Mouse (Mus musculus) forebrain, embryonic 14.5 days (tissue): ENCODE measurements around the gene Lmbr1l. TPM values are rescaled to one million over a fixed set of nuclear protein-coding genes. Genes with fewer than 3 reads are reported as not detected.
"Not testable (repeated sequence)": the region's sequence is repeated elsewhere in the genome, so short reads cannot be mapped to it uniquely, and the experiment has no call there.

Experiments
- ATAC-seq: fragments of 200-750 bp; cut with Nextera tagmentation; 2 replicates; pipeline ENCODE4 v1.8.0; 2017; ENCODE audit warnings: mild to moderate bottlenecking, moderate library complexity
- DNase-seq: peaks from one replicate; pipeline ENCODE4 v3.0.0-alpha.2; 2015; ENCODE audit warnings: low spot score
- H3K27ac ChIP-seq: fragments of 300-500 bp; sonication (generic); 2 replicates; pipeline ENCODE4 v1.5.1; 2014; ENCODE audit warnings: low read depth, mild to moderate bottlenecking, control low read depth, low read length, moderate library complexity
- H3K27me3 ChIP-seq: fragments of 300-500 bp; sonication (generic); replicated peaks from 2 replicates; pipeline ENCODE4 v1.6.1; 2014; ENCODE audit warnings: low read length, control low read depth, mixed read lengths; ENCODE audit not compliant: control insufficient read depth, insufficient read depth
- H3K36me3 ChIP-seq: fragments of 300-500 bp; sonication (generic); 2 replicates; pipeline ENCODE4 v1.6.1; 2014; ENCODE audit warnings: low read length, control low read depth; ENCODE audit not compliant: control insufficient read depth, insufficient read depth
- H3K4me1 ChIP-seq: fragments of 300-500 bp; sonication (generic); 2 replicates; pipeline ENCODE4 v1.6.1; 2014; ENCODE audit warnings: antibody characterized with exemption, low read length, control low read depth; ENCODE audit not compliant: control insufficient read depth, insufficient read depth
- H3K4me2 ChIP-seq: fragments of 300-500 bp; sonication (generic); 2 replicates; pipeline ENCODE4 v1.6.1; 2014; ENCODE audit warnings: mild to moderate bottlenecking, control low read depth, low read length
- H3K4me3 ChIP-seq: fragments of 300-500 bp; sonication (generic); 2 replicates; pipeline ENCODE4 v1.5.1; 2014; ENCODE audit warnings: low read depth, low read length, control low read depth
- H3K9ac ChIP-seq: fragments of 300-500 bp; sonication (generic); 2 replicates; pipeline ENCODE4 v1.6.1; 2014; ENCODE audit warnings: mild to moderate bottlenecking, low read length, control low read depth, moderate library complexity
- H3K9me3 ChIP-seq: fragments of 300-500 bp; sonication (generic); replicated peaks from 2 replicates; pipeline ENCODE4 v1.6.1; 2016; ENCODE audit warnings: low read length, control low read depth, mixed read lengths; ENCODE audit not compliant: control insufficient read depth
- WGBS: fragments of 180-500 bp; shearing (Covaris S2); extraction: QIAGEN DNeasy Blood & Tissue Kit; methylation state at CpG from one replicate; pipeline ENCODE4 v1.1.7; 2014; 5-methylcytosine and 5-hydroxymethylcytosine counted together
- polyA plus RNA-seq: library from polyadenylated mRNA; unstranded; fragments of >200 nt; fragmentation: Nextera tagmentation; extraction: Ambion mirVana; gene quantifications from 2 replicates; pipeline ENCODE4 v1.2.1, GENCODE M21; 2014

The Lmbr1l gene
- polyA plus RNA-seq, 1 experiment from 2014 or later, result 10.9 TPM

- Histone ChIP-seq H3K36me3 (no peaks in the 10 kb centered on the region), H3K27ac (no peak overlapping the region), H3K27me3 (no peaks in the 10 kb centered on the region), H3K9ac (no peak overlapping the region), H3K4me1 (peaks cover 2% of the 10 kb centered on the region; the same call in 1 of the 2 replicates), H3K4me2 (no peak overlapping the region), H3K9me3 (no peaks in the 10 kb centered on the region), H3K4me3 (no peak overlapping the region)
- ATAC-seq (no peak), DNase-seq (no peak)
- 76% methylated on average over 4 of the region's 4 CpGs for WGBS
Measured at GRCm38 (mm10) chr15:98942081-98942480, 24.1 kb upstream of the Lmbr1l start.

DNA sequence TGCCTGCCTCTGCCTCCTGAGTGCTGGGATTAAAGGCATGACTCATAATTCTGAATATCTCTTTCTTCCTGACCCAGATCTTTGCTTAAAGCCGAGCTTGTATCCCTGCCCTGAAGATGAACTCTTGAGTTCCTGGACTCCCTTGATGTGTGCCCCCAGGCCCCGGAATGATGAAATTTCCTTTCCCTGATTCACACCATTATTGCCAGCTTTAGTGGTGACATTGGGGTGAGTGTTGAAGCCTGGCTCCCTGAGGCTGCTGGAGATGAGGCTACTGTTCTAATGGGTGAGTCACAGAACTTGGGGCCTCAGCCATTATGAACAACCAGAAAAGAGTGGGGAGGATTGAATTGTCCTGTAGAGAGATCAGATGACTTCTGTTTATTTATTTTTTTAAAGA, 23.5 kb upstream of the Lmbr1l start:
- H3K4me3 ChIP-seq, result no peak overlapping the region
- no peak for DNase-seq
- H3K4me2 ChIP-seq, result no peak overlapping the region
- peaks cover 2% of the 10 kb centered on the region; the same call in 1 of the 2 replicates for H3K4me1 ChIP-seq
- no peaks in the 10 kb centered on the region for H3K27me3 ChIP-seq
- no peak overlapping the region for H3K27ac ChIP-seq
- H3K9ac ChIP-seq, result no peak overlapping the region
- WGBS, result 91% methylated on average over 2 of the region's 2 CpGs
- ATAC-seq, result no peak
- H3K9me3 ChIP-seq, result no peaks in the 10 kb centered on the region
- H3K36me3 ChIP-seq, result no peaks in the 10 kb centered on the region

DNA sequence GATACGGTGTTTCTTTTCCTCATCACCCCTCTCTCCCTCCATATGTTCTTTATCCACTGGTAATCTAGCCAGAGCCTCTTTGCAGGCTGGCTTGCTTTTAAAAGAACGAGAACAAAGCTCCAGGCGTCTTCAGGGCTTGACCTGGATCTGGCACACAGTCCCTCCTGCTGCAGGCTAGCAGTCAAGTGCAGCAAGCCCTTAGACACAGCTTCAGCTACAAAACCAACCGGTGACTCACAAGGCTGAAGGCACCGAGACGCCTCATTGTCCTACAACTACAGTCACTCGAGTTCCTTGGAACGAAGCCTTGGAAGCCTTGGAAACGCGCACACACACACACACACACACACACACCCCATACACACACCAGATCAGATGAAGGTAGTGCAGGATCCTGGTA, 22.8 kb upstream of the Lmbr1l start:
- Histone ChIP-seq H3K36me3 (no peaks in the 10 kb centered on the region), H3K9me3 (no peaks in the 10 kb centered on the region), H3K27ac (peak overlapping the region; percentile 48; the same call in 1 of the 2 replicates), H3K4me1 (peaks cover 4% of the 10 kb centered on the region; the same call in 1 of the 2 replicates), H3K4me3 (no peak overlapping the region), H3K4me2 (no peak overlapping the region), H3K27me3 (no peaks in the 10 kb centered on the region), H3K9ac (no peak overlapping the region)
- WGBS, result 51% methylated on average over 10 of the region's 10 CpGs
- ATAC-seq (peak; percentile 29; the same call in 1 of the 2 replicates), DNase-seq (peak; percentile 57)

GRCm38 (mm10) chr15:98934217-98934839, 16.3 kb upstream of the Lmbr1l start, which contains the start of gene Tuba1b:
Tuba1b (minus strand) TSS chr15:98934565.
- under 1% methylated on average over 50 of the region's 58 CpGs for WGBS

GRCm38 (mm10) chr15:98933833-98934216, 15.8 kb upstream of the Lmbr1l start:
- ATAC-seq (peak; percentile 89), DNase-seq (peak; percentile 99)
- peak overlapping the region; percentile 96 for H3K4me2 ChIP-seq
- peak overlapping the region; percentile 69 for H3K4me3 ChIP-seq
- H3K27ac ChIP-seq, result peak overlapping the region; percentile 99
- H3K4me1 ChIP-seq, result peaks cover 16% of the 10 kb centered on the region
- H3K36me3 ChIP-seq, result peaks cover 19% of the 10 kb centered on the region
- H3K9me3 ChIP-seq, result no peaks in the 10 kb centered on the region
- no peaks in the 10 kb centered on the region for H3K27me3 ChIP-seq
- H3K9ac ChIP-seq, result peak overlapping the region; percentile 88
- WGBS, result 0% methylated on average over 35 of the region's 35 CpGs

More at GRCm38 (mm10) chr15:98934217-98934839, 16.3 kb upstream of the Lmbr1l start, which contains the start of gene Tuba1b:
- Histone ChIP-seq H3K27ac (peak within 1 kb of the TSS; percentile 99), H3K4me3 (peak within 1 kb of the TSS; percentile 69), H3K9ac (peak within 1 kb of the TSS; percentile 88), H3K27me3 (no peaks in the 10 kb centered on the region), H3K4me2 (peak within 1 kb of the TSS; percentile 96), H3K4me1 (peaks cover 16% of the 10 kb centered on the region), H3K36me3 (peaks cover 19% of the 10 kb centered on the region), H3K9me3 (no peaks in the 10 kb centered on the region)
- ATAC-seq (peak; percentile 92), DNase-seq (peak; percentile 95)

- peak overlapping the region; percentile 88 for H3K9ac ChIP-seq
- peak overlapping the region; percentile 96 for H3K4me2 ChIP-seq
- H3K27ac ChIP-seq, result peak overlapping the region; percentile 99
- not testable (repeated sequence) for H3K27me3 ChIP-seq, H3K9me3 ChIP-seq, DNase-seq
- 0 out of 2 replicates have a peak, but pooled peaks have one; percentile 16 for ATAC-seq
- peak overlapping the region; percentile 69 for H3K4me3 ChIP-seq
- 10% methylated on average over 8 of the region's 9 CpGs for WGBS
- H3K4me1 ChIP-seq, result peaks cover 16% of the 10 kb centered on the region
- H3K36me3 ChIP-seq, result peaks cover 19% of the 10 kb centered on the region
Measured at GRCm38 (mm10) chr15:98933004-98933671, 15.1 kb upstream of the Lmbr1l start.

GRCm38 (mm10) chr15:98930998-98931397, 13.0 kb upstream of the Lmbr1l start:
- ATAC-seq (no peak), DNase-seq (no peak)
- H3K27ac ChIP-seq, result no peak overlapping the region
- H3K9ac ChIP-seq, result no peak overlapping the region
- H3K36me3 ChIP-seq, result peaks cover 19% of the 10 kb centered on the region
- H3K9me3 ChIP-seq, result no peaks in the 10 kb centered on the region
- H3K4me3 ChIP-seq, result no peak overlapping the region
- H3K27me3 ChIP-seq, result no peaks in the 10 kb centered on the region
- H3K4me2 ChIP-seq, result no peak overlapping the region
- H3K4me1 ChIP-seq, result peaks cover 16% of the 10 kb centered on the region
- WGBS, result 66% methylated on average over 3 of the region's 3 CpGs

DNA sequence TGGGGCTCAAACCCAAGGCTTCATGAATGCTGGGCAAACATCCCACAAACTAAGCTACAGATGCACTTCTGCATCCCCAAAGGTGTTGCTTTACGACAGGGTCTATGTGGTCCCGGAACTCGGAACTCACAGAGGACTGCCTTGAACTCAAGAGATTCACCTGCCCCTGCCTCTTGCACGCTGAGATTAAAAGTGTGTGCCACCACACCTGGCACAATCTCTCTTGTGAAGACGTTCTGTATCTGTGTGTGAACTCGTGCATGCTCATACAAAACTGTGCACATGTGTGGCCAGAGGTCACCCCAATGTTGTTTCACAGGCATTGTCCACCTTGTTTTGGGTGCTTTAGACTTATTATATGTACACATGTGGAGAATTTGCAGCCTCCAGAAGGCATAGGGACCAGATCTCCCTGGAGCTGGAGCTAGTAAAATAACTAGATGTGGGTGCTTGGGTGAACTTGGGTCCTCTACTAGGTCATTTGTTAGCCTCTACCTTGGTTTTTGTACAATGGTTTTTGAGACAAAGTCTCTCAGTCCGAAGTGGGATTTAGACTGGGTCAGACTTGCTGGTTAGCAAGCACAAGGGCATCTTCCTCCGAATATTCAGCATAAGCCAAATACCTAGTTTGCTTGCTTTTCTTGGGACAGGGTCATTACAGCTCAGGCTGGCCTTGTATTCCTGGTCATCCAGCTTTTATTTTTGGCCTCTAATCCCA, 12.1 kb upstream of the Lmbr1l start:
- ATAC-seq, result no peak
- peaks cover 19% of the 10 kb centered on the region for H3K36me3 ChIP-seq
- H3K9ac ChIP-seq, result no peak overlapping the region
- no peak overlapping the region for H3K27ac ChIP-seq
- DNase-seq, result no peak
- H3K9me3 ChIP-seq, result no peaks in the 10 kb centered on the region
- H3K4me1 ChIP-seq, result peaks cover 8% of the 10 kb centered on the region
- WGBS, result 46% methylated on average over 8 of the region's 8 CpGs
- no peaks in the 10 kb centered on the region for H3K27me3 ChIP-seq
- H3K4me3 ChIP-seq, result no peak overlapping the region
- H3K4me2 ChIP-seq, result no peak overlapping the region
